Comparison of ENCODE assay signal across 13 mouse cellular contexts in genomic region chr5:146273096-146273495, GRCm38 (mm10).
"Had no signal": no experiment of that assay in that cellular context is flagged by ENCODE, and none has a peak within 500 bp of the region (broad histone marks: within the 10 kb centered on the region; RNA-seq: fewer than 3 reads in every experiment).

No protein-coding gene starts in this region.

- H3K9me3 ChIP-seq: limb, embryonic 15.5 days; liver, embryonic 12.5 days; midbrain, embryonic 10.5 days; neural tube, embryonic 12.5 days; stomach, embryonic 15.5 days had no signal

- DNase-seq: kidney, postnatal 25 days; lung, postnatal 36 days; midbrain, embryonic 14.5 days; retina, postnatal 1 day; thymus, adult 2 months; thymus, postnatal 25 days had no signal

- H3K27ac ChIP-seq: left cerebral cortex, adult 2 months; limb, embryonic 15.5 days; liver, embryonic 12.5 days; midbrain, embryonic 10.5 days; neural tube, embryonic 12.5 days; stomach, embryonic 15.5 days had no signal

- ATAC-seq: liver, embryonic 12.5 days; lung, postnatal 0 days had no signal

- H3K4me2 ChIP-seq: limb, embryonic 15.5 days; liver, embryonic 12.5 days; neural tube, embryonic 12.5 days; stomach, embryonic 15.5 days had no signal

- H3K27me3 ChIP-seq: limb, embryonic 15.5 days; liver, embryonic 12.5 days; neural tube, embryonic 12.5 days; stomach, embryonic 15.5 days had no signal

- H3K9ac ChIP-seq: limb, embryonic 15.5 days; liver, embryonic 12.5 days; neural tube, embryonic 12.5 days; stomach, embryonic 15.5 days had no signal

- H3K4me3 ChIP-seq: left cerebral cortex, adult 2 months; limb, embryonic 15.5 days; liver, embryonic 12.5 days; midbrain, embryonic 10.5 days; neural tube, embryonic 12.5 days; stomach, embryonic 15.5 days had no signal

- H3K4me1 ChIP-seq: limb, embryonic 15.5 days; midbrain, embryonic 10.5 days; neural tube, embryonic 12.5 days; stomach, embryonic 15.5 days had no signal
